Mouse (Mus musculus) adrenal gland, adult (tissue): ENCODE data around the gene Unc45a.
"Not testable (repeated sequence)": the region's sequence is repeated elsewhere in the genome, so short reads cannot be mapped to it uniquely, and the experiment has no call there.

Source experiments
- DNase-seq, 2 experiments: peaks; one replicate each; pipeline ENCODE4 v3.0.0; 2022 to 2023; ENCODE audit warnings: low spot score in 1 of 2; ENCODE audit not compliant: inconsistent age in 2 of 2

The Unc45a gene

DNA sequence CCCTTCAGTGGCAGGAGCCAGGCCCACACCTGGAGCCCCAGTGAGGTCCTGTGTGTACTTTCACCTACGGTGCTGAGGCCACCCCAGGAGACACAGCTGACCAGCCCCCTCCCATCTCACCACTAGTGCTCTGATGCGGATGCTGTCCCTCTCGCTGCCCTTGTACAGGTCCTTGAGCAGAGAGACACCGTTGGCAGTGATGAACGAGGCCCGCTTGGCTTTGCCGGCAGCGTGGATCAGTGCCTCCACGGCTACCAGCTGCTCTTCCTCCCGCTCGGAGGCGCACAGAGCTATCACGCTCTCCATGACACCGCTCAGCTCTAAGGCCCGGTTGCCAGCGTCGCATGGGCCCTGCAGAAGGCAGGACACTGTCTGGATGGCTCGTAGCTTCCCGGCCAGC is 9.4 kb downstream of the Unc45a start:
- peak; percentile 56 to 76 for DNase-seq

DNA sequence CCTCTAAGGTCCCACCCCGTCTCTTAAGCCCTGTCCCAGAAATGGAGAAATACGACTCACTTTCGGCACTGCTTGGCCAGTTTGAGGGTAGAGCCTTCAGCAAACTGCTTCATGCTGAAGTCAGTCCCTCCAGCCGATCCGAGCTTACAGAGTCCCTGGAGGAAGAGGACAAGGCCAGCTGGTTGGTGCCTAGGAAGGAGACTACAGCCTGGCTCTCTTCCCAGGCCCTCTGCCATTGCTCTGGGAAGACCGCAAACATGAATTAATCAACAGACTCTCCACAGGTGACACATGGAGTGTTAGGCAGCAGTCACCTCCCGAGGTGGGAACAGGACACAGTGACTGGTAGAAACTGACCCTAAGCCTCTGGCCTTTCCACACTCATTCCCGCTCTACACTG is 10.5 kb downstream of the Unc45a start:
- DNase-seq = peak in 1 of 2 experiments; percentile 55

DNA sequence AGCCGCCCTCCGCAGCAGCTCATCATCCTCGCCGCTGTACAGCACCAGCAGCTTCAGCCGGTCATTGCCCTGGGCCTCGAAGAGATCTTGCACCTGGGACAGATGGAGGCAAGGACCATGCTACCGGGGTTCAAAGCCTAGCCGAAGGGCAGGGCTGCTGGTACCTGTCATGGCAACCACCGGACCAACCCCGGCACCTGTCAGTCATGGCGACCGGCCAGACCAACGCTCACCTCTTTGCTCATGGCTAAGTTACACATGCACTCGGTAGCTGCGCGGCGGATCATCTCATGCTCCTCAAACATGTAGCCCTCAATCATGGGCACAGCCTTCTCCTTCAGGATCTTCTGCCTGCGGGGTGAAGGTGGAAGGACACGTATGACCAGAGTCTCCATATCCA is 14.7 kb downstream of the Unc45a start:
- peak; percentile 36 for DNase-seq

DNA sequence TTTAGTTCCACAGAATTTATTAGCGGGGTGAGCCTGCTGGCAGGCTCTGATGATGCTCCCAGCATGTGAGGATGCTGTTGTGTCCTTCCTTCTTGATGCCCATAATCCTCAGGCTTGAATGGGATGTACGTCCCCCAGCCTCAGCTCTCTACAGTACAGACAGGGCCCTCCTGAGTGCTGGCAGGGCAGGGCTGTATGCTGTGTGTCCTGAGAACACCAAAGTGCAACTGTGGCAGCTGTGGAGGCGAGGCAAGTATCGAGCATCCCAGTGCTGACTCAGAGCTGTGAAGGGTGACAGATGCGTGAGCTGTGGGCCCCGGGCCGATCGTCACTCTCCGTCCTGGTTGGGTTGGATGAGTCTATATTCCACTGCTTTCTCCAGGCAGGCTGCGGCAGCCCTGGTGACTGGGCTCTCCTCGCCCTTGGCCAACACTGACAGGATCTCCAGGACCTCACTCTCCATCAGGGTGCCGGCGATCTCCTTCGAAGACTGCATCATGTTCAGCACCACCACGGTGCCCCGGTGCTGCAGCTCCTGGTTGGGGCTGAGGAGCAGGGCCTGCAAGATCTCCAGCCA is 15.4 kb downstream of the Unc45a start:
- peak in 1 of 2 experiments; percentile 44 for DNase-seq

DNA sequence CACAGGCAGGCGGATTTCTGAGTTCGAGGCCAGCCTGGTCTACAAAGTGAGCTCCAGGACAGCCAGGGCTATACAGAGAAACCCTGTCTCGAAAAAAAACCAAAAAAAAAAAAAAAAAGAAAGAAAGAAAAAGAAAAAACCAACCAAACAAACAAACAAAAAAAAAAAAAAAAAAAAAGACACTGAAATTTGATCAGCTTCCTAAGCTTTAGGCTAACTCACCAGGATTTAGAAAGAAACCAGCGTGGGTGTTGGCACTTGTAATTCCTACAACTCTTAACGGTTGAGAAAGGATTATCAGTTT is 16.0 kb downstream of the Unc45a start:
- not testable (repeated sequence) for DNase-seq

DNA sequence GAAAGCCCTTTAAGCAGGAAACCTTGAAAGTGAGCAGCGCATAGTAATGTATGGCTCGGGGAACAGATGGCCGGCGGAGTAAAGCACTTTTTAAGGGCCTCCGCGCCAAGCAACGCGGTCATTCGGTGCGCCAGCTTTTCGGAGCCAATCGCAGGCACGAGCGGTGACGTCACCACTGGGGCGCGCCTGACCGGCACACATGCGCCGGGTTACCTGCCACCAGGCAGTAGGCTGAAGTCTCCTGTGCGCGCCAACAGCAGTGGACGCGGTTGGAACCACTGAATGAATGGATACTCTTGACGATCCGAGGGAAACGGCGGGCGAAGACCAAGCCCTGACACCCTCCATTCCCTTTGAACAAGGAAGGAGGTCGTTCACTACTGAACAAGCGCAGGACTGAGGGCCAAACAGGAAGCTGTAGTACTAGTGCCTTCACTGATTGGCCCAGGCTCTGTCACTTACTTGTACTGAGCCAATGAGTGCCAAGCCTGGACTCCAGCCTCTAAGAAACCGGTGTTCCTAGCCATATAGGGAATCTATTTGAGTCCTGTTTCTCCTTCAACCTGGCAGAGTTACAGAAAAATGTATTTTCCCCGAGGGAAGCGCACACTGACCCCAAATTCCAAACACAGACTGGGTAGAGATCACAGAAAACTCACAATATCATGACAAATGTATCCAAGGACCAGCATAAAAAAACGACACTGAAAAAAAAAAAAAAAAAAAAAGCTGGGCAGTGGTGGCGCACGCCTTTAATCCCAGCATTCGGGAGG is 16.6 kb downstream of the Unc45a start, which contains the start of gene Rccd1:
Gene Rccd1 (minus strand): TSS at position 412 of the 773 bp plus-strand sequence.
- DNase-seq = peak; percentile 95 to 99

DNA sequence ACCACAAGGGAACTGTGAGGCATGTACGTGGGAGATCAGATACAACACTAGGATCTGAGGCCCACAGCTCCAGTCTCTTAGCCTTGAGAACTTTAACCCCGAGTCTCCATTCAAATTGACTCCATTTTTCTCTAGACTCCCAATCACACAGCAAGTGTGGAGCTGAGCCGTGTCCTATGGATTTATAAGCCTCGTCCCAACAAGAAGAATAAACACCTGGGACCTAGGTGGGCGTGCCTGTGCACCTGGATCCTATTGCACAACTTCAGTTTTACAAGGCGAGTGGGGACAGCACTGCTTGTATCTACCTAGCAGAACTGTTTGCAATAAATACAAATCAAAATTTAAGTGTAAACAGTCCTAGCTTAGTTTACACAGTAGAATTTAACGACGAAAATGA is 17.5 kb downstream of the Unc45a start:
- DNase-seq = no peak

DNA sequence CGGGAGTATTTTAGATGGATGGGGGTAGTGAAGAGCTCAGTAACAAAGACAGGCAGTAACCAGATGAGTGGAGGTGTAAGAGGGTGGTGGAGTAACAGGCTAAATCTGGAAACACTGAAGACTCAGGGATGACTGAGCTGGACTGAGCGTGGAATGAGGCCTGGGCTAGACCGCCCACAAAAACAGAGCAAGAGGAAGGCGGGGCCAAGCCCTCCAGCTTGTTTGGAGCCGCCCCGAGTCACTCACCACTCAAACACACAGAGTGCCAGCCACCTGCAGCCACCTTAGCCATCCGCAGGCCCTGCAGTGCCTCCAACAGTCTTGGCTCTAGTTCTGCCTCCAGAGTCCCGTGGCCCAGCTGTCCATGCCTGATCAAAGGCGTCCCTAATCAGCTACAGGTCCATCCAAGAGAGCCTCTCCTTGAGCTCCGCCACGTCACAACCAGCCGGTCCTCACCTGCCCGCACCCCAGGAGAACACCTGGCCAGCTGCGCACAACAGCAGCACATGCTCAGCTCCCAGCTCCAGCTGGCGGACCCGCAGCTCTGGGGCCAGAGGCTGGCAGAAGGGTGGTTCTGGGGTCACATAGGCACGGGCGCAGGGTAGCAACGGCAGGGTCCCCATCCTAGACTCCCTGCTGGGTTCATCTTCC is 20.8 kb downstream of the Unc45a start:
- DNase-seq = no peak

DNA sequence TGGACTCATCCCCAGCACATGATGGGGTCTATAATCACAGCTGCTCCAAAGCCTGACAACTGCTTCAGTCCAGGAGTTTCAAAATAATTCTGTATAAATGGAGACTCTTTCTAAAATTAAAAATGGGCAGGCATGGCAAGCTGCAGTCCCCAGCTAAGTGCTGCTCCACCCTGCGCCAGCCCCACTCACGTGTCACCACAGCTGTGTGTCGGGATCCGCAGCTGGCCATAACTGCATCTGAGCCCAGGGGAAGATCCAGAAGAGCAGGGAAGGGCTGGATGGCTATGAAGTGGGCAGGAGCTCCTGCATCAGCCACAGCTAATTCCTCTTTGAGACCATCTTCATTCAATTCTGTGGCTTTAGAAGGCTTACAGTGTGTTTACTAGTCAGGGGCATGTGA is 22.1 kb downstream of the Unc45a start:
- DNase-seq = no peak

DNA sequence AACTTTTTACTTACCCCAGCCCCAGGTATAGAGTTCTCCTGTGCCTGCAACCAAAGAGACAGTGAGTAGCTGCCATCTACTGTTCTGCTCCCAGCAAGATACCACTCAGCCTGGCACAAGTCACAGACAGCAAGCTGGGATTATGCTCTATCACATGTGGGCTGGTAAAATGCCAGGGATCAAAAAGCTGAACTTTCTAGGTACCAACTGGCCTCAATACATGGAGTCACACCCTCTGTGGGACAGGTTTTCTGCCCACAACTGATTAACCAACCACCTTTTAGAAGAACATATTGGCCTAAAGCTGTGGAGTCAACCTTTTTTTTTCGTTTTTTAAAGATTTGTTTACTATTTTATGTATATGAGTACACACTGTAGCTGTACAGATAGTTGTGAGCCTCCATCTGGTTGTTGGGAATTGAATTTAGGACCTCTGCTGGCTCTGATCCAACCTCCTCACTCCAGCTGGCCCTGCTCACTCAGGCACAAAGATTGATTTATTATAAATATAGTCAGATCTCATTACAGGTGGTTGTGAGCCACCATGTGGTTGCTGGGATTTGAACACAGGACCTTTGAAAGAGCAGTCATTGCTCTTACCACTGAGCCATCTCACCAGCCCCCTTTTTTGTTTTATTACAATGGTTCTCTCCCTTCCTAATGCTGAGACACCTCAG is 23.2 kb downstream of the Unc45a start:
- no peak for DNase-seq

DNA sequence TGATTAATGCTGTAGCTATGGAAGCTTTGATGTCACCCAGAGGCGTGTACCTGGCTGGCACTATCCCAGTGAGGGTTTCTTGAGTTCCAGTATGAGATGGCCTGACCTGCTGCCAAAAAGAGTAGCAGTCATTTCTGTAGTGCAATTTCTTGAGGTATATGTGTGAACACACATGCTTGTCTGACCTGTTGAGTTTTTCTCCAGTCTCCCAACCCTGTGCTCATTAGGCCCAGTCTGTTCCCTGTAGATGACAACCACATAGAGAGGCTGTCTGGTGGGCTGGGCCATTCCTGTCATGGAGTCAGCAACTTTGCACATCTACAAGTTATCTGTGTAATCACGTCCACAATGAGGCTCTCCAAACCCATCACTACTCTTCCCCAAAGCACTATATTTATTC is 25.1 kb downstream of the Unc45a start:
- no peak for DNase-seq

DNA sequence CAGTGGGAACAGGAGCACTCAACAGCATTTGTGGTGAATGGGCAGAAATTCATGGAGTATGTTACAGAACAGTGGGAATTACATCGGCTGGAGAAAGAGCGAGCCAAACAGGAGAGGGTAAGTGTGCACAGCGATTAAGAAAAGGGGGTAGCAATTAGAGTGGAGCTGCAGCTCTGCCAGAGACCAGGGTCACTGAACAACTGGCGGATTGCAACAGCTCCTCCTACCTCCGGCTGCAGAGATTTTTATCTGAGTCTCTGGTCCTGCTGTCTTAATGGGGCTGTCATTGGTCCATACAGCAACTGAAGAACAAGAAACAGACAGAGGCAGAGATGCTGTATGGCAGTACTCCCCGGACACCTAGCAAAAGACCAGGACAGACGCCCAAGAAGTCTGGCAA is 30.0 kb downstream of the Unc45a start:
- no peak for DNase-seq

DNA sequence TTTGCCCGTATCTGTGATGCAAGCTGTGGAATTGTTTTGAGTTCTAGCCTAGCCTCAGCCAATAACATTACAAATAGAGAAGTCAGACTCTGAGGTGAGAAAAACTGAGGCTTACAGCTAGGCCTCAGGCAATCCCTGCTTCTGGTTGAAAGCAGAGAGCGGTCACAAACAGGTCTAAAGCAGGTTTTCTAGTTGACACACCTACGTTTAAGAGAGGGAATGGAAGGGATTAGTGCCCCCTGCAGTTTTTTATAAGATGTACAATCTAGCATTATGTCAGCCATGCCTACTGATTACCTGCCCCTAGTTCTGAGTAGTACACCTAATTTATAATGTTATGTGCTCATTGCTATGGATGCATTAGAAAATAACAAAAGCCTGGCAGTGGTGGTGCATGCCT is 33.0 kb downstream of the Unc45a start:
- DNase-seq = no peak

DNA sequence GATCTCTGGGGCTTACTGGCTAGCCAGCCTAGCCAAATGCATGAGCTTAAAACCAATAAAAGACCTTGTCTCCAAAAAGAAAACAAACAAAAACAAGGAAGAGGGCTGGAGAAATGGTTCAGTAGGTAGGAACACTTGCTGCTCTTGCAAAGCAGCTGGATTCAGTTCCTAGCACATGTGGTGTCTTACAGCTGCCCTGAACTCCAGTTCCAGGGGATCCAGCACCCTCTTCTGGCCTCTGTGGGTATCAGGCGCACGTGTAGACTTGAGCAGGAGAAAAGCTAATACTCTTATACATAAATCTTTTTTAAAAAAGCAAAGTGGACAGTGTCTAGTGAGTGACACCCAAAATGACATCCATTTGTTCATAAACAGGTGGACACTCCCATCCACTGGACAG is 39.3 kb downstream of the Unc45a start:
- DNase-seq = no peak

DNA sequence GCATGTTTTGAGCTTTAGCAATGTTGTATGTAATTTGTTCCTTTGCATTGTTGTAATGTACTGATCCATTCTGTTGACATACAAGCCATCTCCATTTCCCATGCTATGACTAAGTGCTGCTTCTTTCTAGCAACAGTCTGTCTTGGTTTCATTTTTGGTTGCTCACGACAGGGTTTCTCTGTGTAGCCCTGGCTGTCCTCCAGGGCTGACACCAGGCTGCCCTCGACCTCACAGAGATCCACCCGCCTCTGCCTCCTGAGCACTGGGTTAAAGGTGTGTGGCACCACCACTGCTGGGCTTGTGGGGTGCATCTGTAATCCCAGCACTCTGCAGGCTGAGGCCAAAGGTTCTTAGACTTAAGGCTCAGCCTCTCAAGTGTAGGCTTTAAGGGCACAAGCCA is 41.2 kb downstream of the Unc45a start:
- DNase-seq = peak in 1 of 2 experiments; percentile 43

DNA sequence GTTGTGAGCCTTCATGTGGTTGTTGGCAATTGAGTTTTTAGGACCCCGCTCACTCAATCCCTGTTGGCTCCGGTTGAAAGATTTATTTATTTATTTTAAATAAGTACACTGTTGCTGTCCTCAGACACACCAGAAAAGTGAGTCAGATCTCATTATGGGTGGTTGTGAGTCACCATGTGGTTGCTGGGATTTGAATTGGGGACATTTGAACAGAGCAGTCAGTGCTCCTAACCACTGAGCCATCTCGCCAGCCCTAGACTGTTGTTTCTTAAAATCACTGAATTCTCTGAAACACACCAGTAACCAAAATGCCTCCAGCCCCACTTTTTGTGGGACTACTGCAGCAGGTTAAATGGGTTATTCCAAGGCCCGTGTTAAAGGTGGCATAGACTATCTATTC is 42.1 kb downstream of the Unc45a start:
- DNase-seq = no peak

DNA sequence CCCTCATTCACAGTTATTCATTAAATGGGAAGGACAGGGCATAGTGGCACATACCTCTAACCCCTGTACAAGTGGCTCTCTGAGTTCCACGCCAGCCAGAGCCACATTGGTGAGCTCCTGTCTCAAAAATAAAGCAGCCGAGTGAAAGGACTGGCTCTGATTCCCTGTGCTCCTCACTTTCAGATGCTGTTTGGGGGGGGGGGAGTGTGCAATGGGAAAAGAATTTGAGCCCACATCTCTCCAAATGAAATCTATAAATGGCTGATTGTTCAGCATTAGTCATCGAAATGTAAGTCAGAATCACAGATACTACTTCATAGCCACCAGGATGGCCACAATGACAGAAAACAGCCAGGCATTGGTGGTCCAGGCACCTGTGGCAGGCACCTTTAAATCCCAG is 43.8 kb downstream of the Unc45a start:
- no peak for DNase-seq

DNA sequence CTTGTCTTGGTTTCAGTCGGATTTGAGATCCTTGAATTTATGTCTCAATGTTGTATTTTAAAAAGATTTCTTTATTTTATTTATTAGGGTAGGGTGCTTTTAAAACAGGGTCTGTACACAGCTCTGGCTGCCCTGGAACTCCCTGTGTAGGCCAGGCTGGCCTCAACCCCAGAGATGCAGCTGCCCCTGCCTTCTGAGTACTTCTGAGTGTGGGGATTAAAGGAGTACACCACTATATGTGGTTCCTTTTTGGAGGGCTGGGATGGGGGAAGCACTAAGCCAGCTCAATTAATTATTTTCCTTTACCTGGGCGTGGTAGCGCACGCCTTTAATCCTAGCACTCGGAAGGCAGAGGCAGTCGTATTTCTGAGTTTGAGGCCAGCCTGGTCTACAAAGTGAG is 44.3 kb downstream of the Unc45a start:
- no peak for DNase-seq

DNA sequence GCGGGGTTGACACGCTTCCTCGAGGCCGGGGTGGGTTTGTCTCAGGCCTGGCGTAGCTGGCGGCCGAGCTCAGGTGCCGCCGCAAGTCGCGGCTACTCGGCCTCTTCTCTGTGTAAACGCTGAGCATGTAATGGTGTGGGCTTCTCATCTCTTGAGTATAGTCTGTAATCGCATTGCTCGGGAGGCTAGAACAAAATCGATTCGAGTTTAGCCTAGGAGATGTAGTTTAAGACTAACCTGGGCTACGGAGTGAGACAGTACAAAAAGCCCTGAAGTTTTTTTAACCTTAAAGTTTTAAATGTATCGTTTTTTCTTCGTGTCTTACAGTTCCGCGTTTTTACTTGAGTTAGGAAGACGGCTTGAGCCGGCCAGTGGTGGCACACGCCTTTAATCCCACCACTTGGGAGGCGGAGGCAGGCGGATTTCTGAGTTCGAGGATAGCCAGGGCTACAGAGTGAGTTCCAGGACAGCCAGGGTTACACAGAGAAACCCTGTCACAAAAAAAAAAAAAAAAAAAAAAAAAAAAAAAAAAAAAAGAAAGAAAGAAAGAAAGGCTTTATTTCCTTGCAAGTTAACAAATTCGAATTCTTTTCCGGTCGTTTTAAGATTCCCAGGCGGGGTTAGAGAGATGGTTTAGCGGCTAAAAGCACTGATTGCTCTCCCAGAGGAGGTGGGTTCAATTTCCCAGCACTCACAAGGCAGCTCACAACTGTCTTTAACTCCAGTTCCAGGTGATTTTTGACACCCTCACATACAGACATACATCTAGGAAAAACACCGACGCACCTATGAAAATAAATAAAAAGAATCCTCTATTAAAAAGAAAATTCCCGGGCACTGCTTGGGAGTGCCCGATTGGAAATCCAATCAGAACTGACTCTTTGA is 45.8 kb downstream of the Unc45a start:
- no peak for DNase-seq

DNA sequence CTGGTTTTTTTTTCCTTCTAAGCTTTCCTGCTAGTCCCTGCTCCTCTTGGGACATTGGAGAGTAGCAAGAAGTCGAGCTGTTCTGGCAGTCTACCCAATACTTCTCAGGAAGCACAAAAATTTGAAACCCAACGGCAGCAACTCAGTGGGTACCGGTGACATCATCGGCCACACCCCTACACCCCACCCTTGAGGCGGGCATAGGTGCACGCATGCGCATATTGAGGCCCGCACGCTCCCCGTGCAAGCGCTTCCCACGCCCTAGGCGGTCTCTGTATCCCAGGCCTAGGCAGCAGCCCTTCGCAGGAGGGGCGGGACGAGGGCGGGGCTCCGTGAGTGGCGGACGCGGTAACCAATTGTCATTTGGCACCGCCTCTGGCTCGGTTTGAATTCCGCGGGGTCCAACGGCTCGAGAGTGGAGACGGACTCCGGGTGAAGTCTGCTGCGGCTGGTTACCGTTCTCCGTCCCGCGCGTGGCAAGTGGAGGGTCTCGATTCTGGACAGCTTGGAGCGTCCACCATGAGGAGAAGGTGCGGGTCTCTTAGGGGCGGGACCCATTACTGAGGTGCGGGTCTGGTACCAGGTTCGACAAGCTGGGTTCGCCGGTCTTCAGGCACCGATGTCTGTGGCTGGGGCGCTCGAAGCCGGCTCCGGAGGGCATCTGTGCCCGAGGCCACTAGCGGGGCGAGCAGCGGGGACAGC is 46.6 kb downstream of the Unc45a start, which contains the start of gene Prc1:
Gene Prc1 (plus strand): TSS at position 389 of the 702 bp plus-strand sequence.
- DNase-seq = peak; percentile 99 to 100
